Mouse (Mus musculus) gonadal fat pad, adult 2 months (tissue): Measurements from ENCODE around the gene Slc19a3. TPM values are rescaled to one million over a fixed set of nuclear protein-coding genes. Genes with fewer than 3 reads are reported as not detected.

ENCODE experiments used
- DNase-seq: peaks from one replicate; pipeline ENCODE4 v3.0.0-alpha.2; 2012; ENCODE audit warnings: low read depth
- polyA plus RNA-seq: library from polyadenylated mRNA; depleted of rRNA; stranded (reverse); fragments of >200 nt; gene quantifications from 2 replicates; pipeline ENCODE4 v1.2.3, GENCODE M21; 2012; rRNA removed

Slc19a3 gene
- polyA plus RNA-seq: 3.0 and 3.5 TPM in 2 replicates

- no peak for DNase-seq
Observed at GRCm38 (mm10) chr1:83038109-83038672, at the start of gene Slc19a3. Gene Slc19a3, minus strand, starts transcription at chr1:83038448.

GRCm38 (mm10) chr1:83084790-83085189, 46.5 kb upstream of the Slc19a3 start:
- no peak for DNase-seq

- DNase-seq: no peak
Observed at GRCm38 (mm10) chr1:83077016-83077415, 38.8 kb upstream of the Slc19a3 start.

GRCm38 (mm10) chr1:83076190-83076917, 38.1 kb upstream of the Slc19a3 start:
- DNase-seq: no peak

GRCm38 (mm10) chr1:83075526-83076189, 37.4 kb upstream of the Slc19a3 start:
- DNase-seq: no peak

- no peak for DNase-seq
Observed at GRCm38 (mm10) chr1:83067205-83067604, 29.0 kb upstream of the Slc19a3 start.

- DNase-seq: no peak
Observed at GRCm38 (mm10) chr1:83066577-83066976, 28.3 kb upstream of the Slc19a3 start.

- DNase-seq: no peak
Observed at GRCm38 (mm10) chr1:83064851-83065250, 26.6 kb upstream of the Slc19a3 start.

GRCm38 (mm10) chr1:83060643-83061042, 22.4 kb upstream of the Slc19a3 start, which contains the start of gene Krtap28-13:
Gene Krtap28-13, plus strand, starts transcription at chr1:83060930.
- DNase-seq: no peak

GRCm38 (mm10) chr1:83059278-83059677, 21.0 kb upstream of the Slc19a3 start, which contains the start of gene A030005K14Rik:
Gene A030005K14Rik, minus strand, starts transcription at chr1:83059378.
- no peak for DNase-seq

GRCm38 (mm10) chr1:83058481-83058880, 20.2 kb upstream of the Slc19a3 start:
- no peak for DNase-seq

- DNase-seq: no peak
Observed at GRCm38 (mm10) chr1:83044882-83045427, 6.7 kb upstream of the Slc19a3 start, which contains the start of gene Gm47969. Gene Gm47969, plus strand, starts transcription at chr1:83044932.

- DNase-seq: no peak
Observed at GRCm38 (mm10) chr1:83042380-83042779, 4.1 kb upstream of the Slc19a3 start, which contains the start of gene Krtap28-10. Gene Krtap28-10, minus strand, starts transcription at chr1:83042480.

- DNase-seq: no peak
Observed at GRCm38 (mm10) chr1:83039080-83039479, 832 bp upstream of the Slc19a3 start.

- DNase-seq: no peak
Observed at GRCm38 (mm10) chr1:83036892-83037667, 1.2 kb downstream of the Slc19a3 start.

- DNase-seq: no peak
Observed at GRCm38 (mm10) chr1:83034509-83034908, 3.7 kb downstream of the Slc19a3 start.

GRCm38 (mm10) chr1:83032508-83032907, 5.7 kb downstream of the Slc19a3 start:
- no peak for DNase-seq

- DNase-seq: no peak
Observed at GRCm38 (mm10) chr1:83031950-83032349, 6.3 kb downstream of the Slc19a3 start.

GRCm38 (mm10) chr1:83016556-83016955, 21.7 kb downstream of the Slc19a3 start:
- DNase-seq: no peak

- DNase-seq: no peak
Observed at GRCm38 (mm10) chr1:83015329-83015879, 22.8 kb downstream of the Slc19a3 start.

GRCm38 (mm10) chr1:83014477-83014876, 23.8 kb downstream of the Slc19a3 start:
- DNase-seq: no peak
